Mouse (Mus musculus) urinary bladder, postnatal 25 days (tissue): ENCODE data around the gene Gm2026.
"Not testable (repeated sequence)": the region's sequence is repeated elsewhere in the genome, so short reads cannot be mapped to it uniquely, and the experiment has no call there.

Source experiments
- DNase-seq: peaks from one replicate; pipeline ENCODE4 v3.0.0; 2022; ENCODE audit warnings: low spot score

Gm2026 gene

GRCm38 (mm10) chr2:175965031-175965430, at the start of gene Gm2026:
TSS of gene Gm2026 (plus strand) at chr2:175965331.
- DNase-seq = not testable (repeated sequence)

GRCm38 (mm10) chr2:175931000-175931399, 34.1 kb upstream of the Gm2026 start, which contains the start of gene Zfp966:
TSS of gene Zfp966 (minus strand) at chr2:175931100.
- not testable (repeated sequence) for DNase-seq
